Mouse (Mus musculus) spleen, embryonic (tissue): ENCODE measurements around the gene Cenpi.
"Not testable (repeated sequence)": the region's sequence is repeated elsewhere in the genome, so short reads cannot be mapped to it uniquely, and the experiment has no call there.

Experiments
- CTCF ChIA-PET: fragments of 350-600 bp; sonication (Branson Sonifier 250); formaldehyde crosslinking; loops from one replicate; lab custom pipeline; 2022; lab: Charles Lee

Cenpi gene

GRCm38 (mm10) chrX:134307534-134308274, at the start of gene Cenpi:
Cenpi (plus strand) TSS chrX:134308084.
- CTCF ChIA-PET: no interaction called here

- CTCF ChIA-PET: no interaction called here
These were observed 46.7 kb upstream of the Cenpi start for GRCm38 (mm10) chrX:134261191-134261590.

- CTCF ChIA-PET: no interaction called here
These were observed 45.8 kb upstream of the Cenpi start for GRCm38 (mm10) chrX:134262129-134262528.

- CTCF ChIA-PET: no interaction called here
These were observed 32.2 kb upstream of the Cenpi start for GRCm38 (mm10) chrX:134275715-134276114.

- CTCF ChIA-PET: no interaction called here
These were observed 31.4 kb upstream of the Cenpi start, which contains the start of gene Trmt2b for GRCm38 (mm10) chrX:134276275-134277160. Trmt2b (minus strand) TSS chrX:134276984.

GRCm38 (mm10) chrX:134280531-134280930, 27.4 kb upstream of the Cenpi start:
- CTCF ChIA-PET: interaction anchor here (0.6 kb wide), 1 partner anchor 143 kb away, joined by 3 read pairs; no protein-coding TSS in a partner anchor

GRCm38 (mm10) chrX:134285102-134285501, 22.8 kb upstream of the Cenpi start:
- CTCF ChIA-PET: no interaction called here

GRCm38 (mm10) chrX:134285791-134286190, 22.1 kb upstream of the Cenpi start:
- CTCF ChIA-PET: no interaction called here

- CTCF ChIA-PET: no interaction called here
These were observed 20.6 kb upstream of the Cenpi start for GRCm38 (mm10) chrX:134287305-134287704.

- CTCF ChIA-PET: no interaction called here
These were observed 11.6 kb upstream of the Cenpi start for GRCm38 (mm10) chrX:134296301-134296700.

GRCm38 (mm10) chrX:134296737-134297136, 11.1 kb upstream of the Cenpi start:
- CTCF ChIA-PET: no interaction called here

- CTCF ChIA-PET: no interaction called here
These were observed 10.7 kb upstream of the Cenpi start for GRCm38 (mm10) chrX:134297195-134297594.

GRCm38 (mm10) chrX:134300219-134300618, 7.7 kb upstream of the Cenpi start:
- CTCF ChIA-PET: no interaction called here

- CTCF ChIA-PET: no interaction called here
These were observed 4.6 kb upstream of the Cenpi start for GRCm38 (mm10) chrX:134303287-134303686.

GRCm38 (mm10) chrX:134308275-134308634, 371 bp downstream of the Cenpi start:
- CTCF ChIA-PET: no interaction called here

- CTCF ChIA-PET: not testable (repeated sequence)
These were observed 3.3 kb downstream of the Cenpi start for GRCm38 (mm10) chrX:134311193-134311592.

- CTCF ChIA-PET: no interaction called here
These were observed 11.5 kb downstream of the Cenpi start for GRCm38 (mm10) chrX:134319153-134319932.

GRCm38 (mm10) chrX:134333280-134333679, 25.4 kb downstream of the Cenpi start:
- CTCF ChIA-PET: no interaction called here

GRCm38 (mm10) chrX:134342735-134343134, 34.9 kb downstream of the Cenpi start:
- CTCF ChIA-PET: no interaction called here

GRCm38 (mm10) chrX:134350205-134350604, 42.3 kb downstream of the Cenpi start:
- CTCF ChIA-PET: no interaction called here

- CTCF ChIA-PET: no interaction called here
These were observed 46.0 kb downstream of the Cenpi start for GRCm38 (mm10) chrX:134353848-134354247.

- CTCF ChIA-PET: interaction anchor here (0.5 kb wide), 1 partner anchor 12 kb away, joined by 3 read pairs; no protein-coding TSS in a partner anchor
These were observed 51.5 kb downstream of the Cenpi start for GRCm38 (mm10) chrX:134359336-134359735.
